Mouse (Mus musculus): Measurements from ENCODE around the gene Pkd1. TPM values are rescaled to one million over a fixed set of nuclear protein-coding genes. Genes with fewer than 3 reads are reported as not detected.

Pkd1 gene
- total and polyA plus RNA-seq, 2 experiments from 2014 or later = 7.1 to 57.5 TPM

DNA sequence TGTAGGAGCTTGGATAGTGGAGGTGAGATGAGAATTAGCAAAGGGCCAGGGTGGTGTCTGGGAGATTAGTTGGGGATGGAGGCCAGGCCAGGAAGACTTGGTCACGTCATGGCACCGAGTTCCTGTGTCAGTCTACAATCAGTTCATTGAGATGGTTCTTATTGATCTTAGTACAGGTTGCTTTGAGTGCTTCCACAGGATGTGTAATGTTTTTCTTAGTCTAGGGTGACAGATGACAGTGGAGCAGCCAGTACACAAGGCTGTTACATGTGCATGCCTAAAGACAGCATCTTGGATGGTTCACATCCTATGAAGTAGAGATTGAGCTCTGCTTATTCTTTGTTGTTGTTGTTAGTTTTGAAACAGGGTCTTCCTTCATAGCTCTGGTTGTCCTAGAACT is 12.0 kb downstream of the Pkd1 start:
- H3K4me3 ChIP-seq (ENCODE audit: low read depth, low read length) = no peak overlapping the region
- ATAC-seq (ENCODE audit: insufficient read depth, low read depth) (no peak), DNase-seq (ENCODE audit: low spot score) (no peak)
- no peak overlapping the region for H3K27ac ChIP-seq (ENCODE audit: low read depth)
- H3K9ac ChIP-seq (replicated peaks; ENCODE audit: low read depth, low read length) = no peak overlapping the region
- H3K36me3 ChIP-seq (replicated peaks; ENCODE audit: control insufficient read depth, insufficient read depth, low read length) = peaks cover 7% of the 10 kb centered on the region; the same call in 1 of the 2 replicates
- H3K9me3 ChIP-seq (replicated peaks; ENCODE audit: control insufficient read depth, low read length) = no peaks in the 10 kb centered on the region
- no peak overlapping the region for H3K4me2 ChIP-seq (ENCODE audit: low read depth, low read length)
- TF ChIP-seq EP300 (IDR thresholded peaks at IDR 0.05; ENCODE audit: low read depth) (no peak), CTCF (IDR thresholded peaks at IDR 0.05; ENCODE audit: low read depth) (no peak)
- no peaks in the 10 kb centered on the region for H3K27me3 ChIP-seq (ENCODE audit: control insufficient read depth, insufficient read depth, low read length)
- peaks cover 39% of the 10 kb centered on the region for H3K4me1 ChIP-seq (ENCODE audit: control insufficient read depth, insufficient read depth)
- 67% methylated on average over 2 of the region's 2 CpGs for WGBS

DNA sequence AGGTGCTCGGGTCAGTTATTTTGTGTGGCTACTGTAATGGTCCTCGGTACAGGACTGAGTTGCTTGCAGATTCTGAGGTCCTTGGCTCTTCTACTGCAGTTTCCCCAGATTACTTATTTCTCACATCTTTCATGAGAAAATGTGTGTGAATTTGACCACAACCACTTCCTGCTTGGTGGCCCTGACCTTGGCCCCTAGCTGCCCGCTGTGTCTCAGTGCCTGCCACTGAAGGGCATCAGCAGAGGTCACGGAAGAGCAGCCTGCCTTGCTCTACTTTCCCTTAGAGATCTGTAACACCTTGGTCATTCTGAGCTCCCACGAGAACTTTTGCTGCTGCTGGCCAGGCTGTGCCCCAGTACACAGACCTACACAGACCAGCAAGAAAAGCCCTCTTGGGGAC is 14.0 kb downstream of the Pkd1 start:
- no peak for TF ChIP-seq CTCF (IDR thresholded peaks at IDR 0.05; ENCODE audit: low read depth)
- TF ChIP-seq EP300 (IDR thresholded peaks at IDR 0.05; ENCODE audit: low read depth) = no peak
- Histone ChIP-seq H3K4me1 (ENCODE audit: control insufficient read depth, insufficient read depth) (peaks cover 36% of the 10 kb centered on the region), H3K9ac (replicated peaks; ENCODE audit: low read depth, low read length) (no peak overlapping the region), H3K27ac (ENCODE audit: low read depth) (no peak overlapping the region), H3K36me3 (replicated peaks; ENCODE audit: control insufficient read depth, insufficient read depth, low read length) (peaks cover 20% of the 10 kb centered on the region), H3K4me3 (ENCODE audit: low read depth, low read length) (no peak overlapping the region), H3K4me2 (ENCODE audit: low read depth, low read length) (no peak overlapping the region), H3K9me3 (replicated peaks; ENCODE audit: control insufficient read depth, low read length) (no peaks in the 10 kb centered on the region), H3K27me3 (ENCODE audit: control insufficient read depth, insufficient read depth, low read length) (no peaks in the 10 kb centered on the region)
- 68% methylated on average over 5 of the region's 5 CpGs for WGBS
- ATAC-seq (ENCODE audit: insufficient read depth, low read depth) (no peak), DNase-seq (ENCODE audit: low spot score) (no peak)

DNA sequence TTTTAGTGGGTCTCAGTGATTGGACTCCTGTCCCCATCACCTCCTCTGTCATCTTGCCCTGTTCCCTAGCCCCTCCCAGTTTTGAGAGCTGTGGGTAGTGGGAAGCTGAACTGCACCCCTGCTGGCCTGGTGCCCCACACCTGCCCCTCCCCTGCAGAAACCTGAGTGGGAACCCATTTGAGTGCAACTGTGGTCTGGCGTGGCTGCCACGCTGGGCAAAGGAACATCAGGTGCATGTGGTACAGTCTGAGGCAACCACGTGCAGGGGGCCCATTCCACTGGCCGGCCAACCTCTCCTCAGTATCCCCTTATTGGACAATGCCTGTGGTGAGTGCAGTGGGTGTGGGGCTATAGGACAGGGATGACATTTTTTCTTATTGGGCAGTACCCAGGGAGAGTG is 14.8 kb downstream of the Pkd1 start:
- Histone ChIP-seq H3K27me3 (ENCODE audit: control insufficient read depth, insufficient read depth, low read length) (no peaks in the 10 kb centered on the region), H3K27ac (ENCODE audit: low read depth) (no peak overlapping the region), H3K4me1 (ENCODE audit: control insufficient read depth, insufficient read depth) (peaks cover 28% of the 10 kb centered on the region), H3K36me3 (replicated peaks; ENCODE audit: control insufficient read depth, insufficient read depth, low read length) (peaks cover 28% of the 10 kb centered on the region), H3K4me3 (ENCODE audit: low read depth, low read length) (no peak overlapping the region), H3K4me2 (ENCODE audit: low read depth, low read length) (no peak overlapping the region), H3K9me3 (replicated peaks; ENCODE audit: control insufficient read depth, low read length) (no peaks in the 10 kb centered on the region), H3K9ac (replicated peaks; ENCODE audit: low read depth, low read length) (no peak overlapping the region)
- DNase-seq (ENCODE audit: low spot score) (no peak), ATAC-seq (ENCODE audit: insufficient read depth, low read depth) (no peak)
- TF ChIP-seq CTCF (IDR thresholded peaks at IDR 0.05; ENCODE audit: low read depth) = no peak
- TF ChIP-seq EP300 (IDR thresholded peaks at IDR 0.05; ENCODE audit: low read depth) = no peak
- WGBS = 85% methylated on average over 4 of the region's 4 CpGs

DNA sequence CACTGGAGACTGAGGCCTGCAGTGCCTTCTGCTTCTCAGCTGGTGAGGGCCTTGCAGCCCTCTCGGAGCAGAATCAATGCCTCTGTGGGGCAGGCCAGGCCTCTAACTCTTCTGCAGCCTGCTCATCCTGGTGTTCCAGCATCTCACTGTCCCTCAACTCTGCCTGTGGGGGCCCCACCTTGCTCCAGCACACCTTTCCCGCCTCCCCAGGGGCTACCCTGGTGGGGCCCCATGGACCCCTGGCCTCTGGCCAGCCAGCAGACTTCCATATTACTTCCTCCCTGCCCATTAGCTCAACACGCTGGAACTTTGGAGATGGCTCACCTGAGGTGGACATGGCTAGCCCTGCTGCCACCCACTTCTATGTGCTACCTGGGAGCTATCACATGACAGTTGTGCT is 15.5 kb downstream of the Pkd1 start:
- Histone ChIP-seq H3K27ac (ENCODE audit: low read depth) (no peak overlapping the region), H3K4me2 (ENCODE audit: low read depth, low read length) (no peak overlapping the region), H3K9ac (replicated peaks; ENCODE audit: low read depth, low read length) (no peak overlapping the region), H3K4me3 (ENCODE audit: low read depth, low read length) (no peak overlapping the region), H3K9me3 (replicated peaks; ENCODE audit: control insufficient read depth, low read length) (no peaks in the 10 kb centered on the region), H3K27me3 (ENCODE audit: control insufficient read depth, insufficient read depth, low read length) (no peaks in the 10 kb centered on the region), H3K36me3 (replicated peaks; ENCODE audit: control insufficient read depth, insufficient read depth, low read length) (peaks cover 35% of the 10 kb centered on the region), H3K4me1 (ENCODE audit: control insufficient read depth, insufficient read depth) (peaks cover 23% of the 10 kb centered on the region)
- TF ChIP-seq CTCF (IDR thresholded peaks at IDR 0.05; ENCODE audit: low read depth) (no peak), EP300 (IDR thresholded peaks at IDR 0.05; ENCODE audit: low read depth) (no peak)
- DNase-seq (ENCODE audit: low spot score) (no peak), ATAC-seq (ENCODE audit: insufficient read depth, low read depth) (no peak)
- WGBS = 79% methylated on average over 3 of the region's 3 CpGs

DNA sequence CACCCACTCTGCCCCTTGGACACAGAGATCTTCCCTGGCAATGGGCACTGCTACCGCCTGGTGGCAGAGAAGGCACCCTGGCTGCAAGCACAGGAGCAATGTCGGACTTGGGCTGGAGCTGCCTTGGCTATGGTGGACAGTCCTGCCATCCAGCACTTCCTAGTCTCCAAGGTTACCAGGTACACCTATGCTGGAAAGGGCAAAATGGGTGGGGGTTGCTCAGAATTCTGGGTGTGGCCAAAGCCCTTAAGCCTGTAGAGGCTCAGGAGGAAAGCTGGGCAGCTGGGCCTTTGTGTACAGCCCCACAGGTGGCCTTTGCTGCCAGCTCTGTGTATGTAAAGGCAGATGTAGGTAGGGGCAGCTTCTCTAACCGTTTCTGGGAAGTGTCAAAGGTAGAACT is 16.2 kb downstream of the Pkd1 start:
- Histone ChIP-seq H3K27me3 (ENCODE audit: control insufficient read depth, insufficient read depth, low read length) (no peaks in the 10 kb centered on the region), H3K4me1 (ENCODE audit: control insufficient read depth, insufficient read depth) (peaks cover 16% of the 10 kb centered on the region), H3K4me2 (ENCODE audit: low read depth, low read length) (no peak overlapping the region), H3K9ac (replicated peaks; ENCODE audit: low read depth, low read length) (no peak overlapping the region), H3K36me3 (replicated peaks; ENCODE audit: control insufficient read depth, insufficient read depth, low read length) (peaks cover 40% of the 10 kb centered on the region), H3K9me3 (replicated peaks; ENCODE audit: control insufficient read depth, low read length) (no peaks in the 10 kb centered on the region), H3K4me3 (ENCODE audit: low read depth, low read length) (no peak overlapping the region), H3K27ac (ENCODE audit: low read depth) (no peak overlapping the region)
- DNase-seq (ENCODE audit: low spot score) = no peak
- WGBS = 88% methylated on average over 3 of the region's 3 CpGs
- TF ChIP-seq CTCF (IDR thresholded peaks at IDR 0.05; ENCODE audit: low read depth) = no peak
- no peak for TF ChIP-seq EP300 (IDR thresholded peaks at IDR 0.05; ENCODE audit: low read depth)
- no peak for ATAC-seq (ENCODE audit: insufficient read depth, low read depth)

DNA sequence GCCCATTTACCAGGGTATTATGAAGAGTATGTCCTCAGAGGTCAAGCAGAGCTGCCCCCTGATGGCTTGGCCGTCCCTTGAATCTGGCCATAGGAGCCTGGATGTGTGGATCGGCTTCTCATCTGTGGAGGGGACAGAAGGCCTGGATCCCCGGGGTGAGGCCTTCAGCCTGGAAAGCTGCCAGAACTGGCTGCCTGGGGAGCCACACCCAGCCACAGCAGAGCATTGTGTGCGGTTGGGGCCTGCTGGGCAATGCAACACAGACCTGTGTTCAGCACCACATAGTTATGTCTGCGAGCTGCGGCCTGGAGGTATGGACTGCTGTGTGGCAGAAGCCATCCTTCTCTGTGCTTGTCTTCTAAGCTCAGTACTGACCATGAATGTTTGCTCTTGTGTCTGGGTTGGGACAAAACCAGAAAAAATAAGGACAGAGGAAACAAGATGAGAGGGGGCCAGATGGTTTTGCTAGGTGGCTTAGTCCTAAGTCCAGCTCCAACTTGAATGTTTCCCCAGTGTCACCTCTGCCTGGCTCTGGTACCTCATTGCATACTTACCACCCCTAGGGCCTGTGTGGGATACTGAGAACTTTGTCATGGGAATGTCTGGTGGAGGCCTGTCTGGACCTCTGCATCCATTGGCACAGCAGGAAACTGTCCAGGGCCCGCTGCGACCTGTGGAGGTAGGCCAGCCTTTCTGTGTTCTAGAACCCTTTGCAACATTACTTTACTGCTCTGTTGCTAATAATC is 17.6 kb downstream of the Pkd1 start:
- 43% methylated on average over 8 of the region's 8 CpGs for WGBS
- Histone ChIP-seq H3K4me3 (ENCODE audit: low read depth, low read length) (no peak overlapping the region), H3K9me3 (replicated peaks; ENCODE audit: control insufficient read depth, low read length) (no peaks in the 10 kb centered on the region), H3K27me3 (ENCODE audit: control insufficient read depth, insufficient read depth, low read length) (no peaks in the 10 kb centered on the region), H3K27ac (ENCODE audit: low read depth) (peak overlapping the region; percentile 51), H3K9ac (replicated peaks; ENCODE audit: low read depth, low read length) (0 out of 2 replicates have a peak overlapping the region, but pooled peaks have one; percentile 26), H3K36me3 (replicated peaks; ENCODE audit: control insufficient read depth, insufficient read depth, low read length) (peaks cover 53% of the 10 kb centered on the region), H3K4me1 (ENCODE audit: control insufficient read depth, insufficient read depth) (peaks cover 11% of the 10 kb centered on the region), H3K4me2 (ENCODE audit: low read depth, low read length) (no peak overlapping the region)
- TF ChIP-seq CTCF (IDR thresholded peaks at IDR 0.05; ENCODE audit: low read depth) (no peak), EP300 (IDR thresholded peaks at IDR 0.05; ENCODE audit: low read depth) (no peak)
- peak; percentile 45 for ATAC-seq (ENCODE audit: insufficient read depth, low read depth)
- DNase-seq (ENCODE audit: low spot score) = peak; percentile 38

Measured in heart, postnatal 0 days (tissue).